Mouse (Mus musculus): Measurements from ENCODE around the gene Car10.

DNA sequence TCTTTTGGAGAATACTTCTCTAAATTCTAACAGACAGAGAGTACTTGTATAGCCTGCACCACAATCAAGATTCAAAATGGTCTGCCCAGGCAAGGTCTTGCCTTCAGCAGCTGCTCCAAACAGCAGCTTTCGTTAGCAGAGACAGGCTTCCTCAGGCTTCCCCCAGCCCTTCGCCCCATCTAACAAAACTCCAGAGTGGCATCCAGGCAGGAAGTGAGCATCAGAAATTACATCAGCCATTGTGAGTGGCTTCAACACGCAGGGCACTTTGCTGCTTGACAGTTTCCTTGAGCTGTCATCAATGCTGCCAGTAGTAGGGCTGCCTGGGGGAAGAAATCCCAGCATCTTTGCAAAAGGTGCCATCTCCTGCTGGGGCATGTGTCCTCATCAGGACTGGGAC lies 405.0 kb downstream of the Car10 start:
- TF ChIP-seq POLR2A (IDR thresholded peaks at IDR 0.05; ENCODE audit: low read depth, low read length), result no peak
- TF ChIP-seq CTCF (IDR thresholded peaks at IDR 0.05; ENCODE audit: extremely low read depth, insufficient read length, insufficient replicate concordance, low read depth, low read length), result no peak

Measured in small intestine, adult 2 months (tissue).